Comparison of ENCODE assay signal across 20 mouse cellular contexts in the genomic region with DNA sequence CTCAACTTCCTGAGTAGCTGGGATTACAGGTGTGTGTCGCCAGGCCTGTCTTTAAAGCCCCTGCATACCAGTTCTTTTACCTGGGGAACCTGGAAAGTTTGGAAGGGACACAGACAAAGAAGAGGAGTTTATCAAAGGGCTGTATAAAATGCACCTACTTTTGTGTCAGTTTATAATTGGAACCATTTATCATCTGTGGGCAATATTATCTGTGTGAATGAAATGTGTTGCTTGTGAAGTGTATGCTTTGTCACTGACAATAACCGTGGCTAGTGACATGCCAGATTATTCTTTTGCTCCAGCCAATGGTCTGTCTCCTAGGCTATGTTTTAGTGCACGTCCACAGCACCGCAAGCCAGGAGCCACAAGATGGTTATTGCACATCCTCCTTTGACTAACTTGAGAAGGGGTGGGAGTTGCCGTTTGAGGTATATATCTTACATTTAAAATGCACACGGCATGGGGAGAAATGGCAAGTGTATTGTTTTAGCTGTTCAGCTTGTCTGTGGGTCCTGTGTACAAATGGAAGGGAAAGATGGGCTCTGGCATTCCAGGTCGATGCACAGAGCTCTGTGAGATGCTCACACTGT. TPM values are rescaled to one million over a fixed set of nuclear protein-coding genes. Genes with fewer than 3 reads are reported as not detected.
A peak's percentile ranks its signal among the peaks of the same experiment; 100 is the strongest.
DNase-seq lines count a peak whose midpoint lies in the region; ATAC-seq and TF ChIP-seq lines count a peak whose summit lies in the region.
"Had no signal": no experiment of that assay in that cellular context is flagged by ENCODE, and none has a peak within 500 bp of the region (broad histone marks: within the 10 kb centered on the region; RNA-seq: fewer than 3 reads in every experiment).

No protein-coding gene starts in this region.

- H3K27ac ChIP-seq in lung, postnatal 0 days (ENCODE audit: low read length) = 0 out of 2 replicates have a peak overlapping the region, but pooled peaks have one; percentile 20
- peak overlapping the region; percentile 50 for H3K27ac ChIP-seq in bone marrow macrophage, adult 2 months (ENCODE audit: insufficient read depth, low read depth, low read length)
- no peak overlapping the region for H3K27ac ChIP-seq in midbrain, embryonic 13.5 days
- H3K27ac ChIP-seq: limb, embryonic 10.5 days had no signal

- TF ChIP-seq CTCF in lung, postnatal 0 days (IDR thresholded peaks at IDR 0.05) = no peak
- TF ChIP-seq CTCF in bone marrow macrophage, adult 2 months (IDR thresholded peaks at IDR 0.05; ENCODE audit: low read depth, low read length) = no peak

- H3K4me1 ChIP-seq in lung, postnatal 0 days (ENCODE audit: insufficient read depth, low read depth, low read length) = peaks cover 11% of the 10 kb centered on the region
- peaks cover 69% of the 10 kb centered on the region for H3K4me1 ChIP-seq in bone marrow macrophage, adult 2 months (ENCODE audit: control insufficient read depth, insufficient read depth, low read length)
- H3K4me1 ChIP-seq in midbrain, embryonic 13.5 days (replicated peaks) = 0 out of 2 replicates have a peak, but pooled peaks cover 3% of the 10 kb centered on the region

- no peak for TF ChIP-seq EP300 in lung, postnatal 0 days (IDR thresholded peaks at IDR 0.05)

- no peaks in the 10 kb centered on the region; the same call in 1 of the 2 replicates for H3K36me3 ChIP-seq in lung, postnatal 0 days (ENCODE audit: insufficient read depth, low read length)
- H3K36me3 ChIP-seq in midbrain, embryonic 13.5 days = 0 out of 2 replicates have a peak, but pooled peaks cover 2% of the 10 kb centered on the region

- ATAC-seq in lung, postnatal 0 days = no peak
- peak; percentile 2 for ATAC-seq in CD4-positive, CD25-positive, alpha-beta regulatory T cell, adult 4 months
- ATAC-seq in megakaryocyte, adult 5-6 weeks (ENCODE audit: poor library complexity, severe bottlenecking) = peak; percentile 31; the same call in 1 of the 2 replicates
- no peak for ATAC-seq in midbrain, embryonic 13.5 days
- ATAC-seq: hindbrain, embryonic 16.5 days; Patski had no signal

- no peaks in the 10 kb centered on the region for H3K27me3 ChIP-seq in lung, postnatal 0 days (replicated peaks; ENCODE audit: insufficient read depth, low read length)
- no peaks in the 10 kb centered on the region for H3K27me3 ChIP-seq in midbrain, embryonic 13.5 days
- H3K27me3 ChIP-seq: Patski had no signal

- 75% methylated on average over 7 of the region's 7 CpGs for WGBS in lung, postnatal 0 days
- WGBS in midbrain, embryonic 13.5 days = 90% methylated on average over 7 of the region's 7 CpGs

- DNase-seq in lung, postnatal 0 days (ENCODE audit: low spot score) = no peak
- no peak for DNase-seq in lung, adult 18-20 months
- no peak for DNase-seq in gastrocnemius, adult 18-20 months (ENCODE audit: low spot score)
- DNase-seq: cerebellum, adult 11-12 months; kidney, adult 9 months; layer of hippocampus, postnatal 36 days; lung, embryonic 14.5 days; right cerebral cortex, postnatal 14 days had no signal

- H3K9ac ChIP-seq in lung, postnatal 0 days (replicated peaks; ENCODE audit: low read depth) = no peak overlapping the region
- no peak overlapping the region for H3K9ac ChIP-seq in midbrain, embryonic 13.5 days (replicated peaks)
- H3K9ac ChIP-seq: lung, embryonic 14.5 days had no signal

- no peak overlapping the region for H3K4me2 ChIP-seq in lung, postnatal 0 days (replicated peaks; ENCODE audit: low read depth, low read length)
- no peak overlapping the region for H3K4me2 ChIP-seq in midbrain, embryonic 13.5 days (replicated peaks)
- H3K4me2 ChIP-seq: lung, embryonic 14.5 days had no signal

- H3K4me3 ChIP-seq in lung, postnatal 0 days (ENCODE audit: low read depth, low read length) = no peak overlapping the region
- H3K4me3 ChIP-seq in bone marrow macrophage, adult 2 months (ENCODE audit: insufficient read depth, low read length) = no peak overlapping the region
- H3K4me3 ChIP-seq in midbrain, embryonic 13.5 days (replicated peaks) = no peak overlapping the region
- H3K4me3 ChIP-seq: limb, embryonic 10.5 days; myocyte had no signal

- no peaks in the 10 kb centered on the region for H3K9me3 ChIP-seq in lung, postnatal 0 days (ENCODE audit: low read length)
- H3K9me3 ChIP-seq in midbrain, embryonic 13.5 days = no peaks in the 10 kb centered on the region
- H3K9me3 ChIP-seq: limb, embryonic 10.5 days had no signal

- TF ChIP-seq POLR2A in bone marrow macrophage, adult 2 months (IDR thresholded peaks at IDR 0.05; ENCODE audit: borderline replicate concordance, low read depth, low read length) = no peak

RNA-seq across cellular contexts. Expression of a gene that starts 8.1 kb away (rescaled TPM):
- 62.1 and 62.2 TPM in 2 replicates for polyA plus RNA-seq in lung, postnatal 0 days (2015; fragmentation: Nextera tagmentation; extraction: Ambion mirVana)
- 100 to 1,000 TPM; 158 to 204 TPM for polyA plus RNA-seq in CD4-positive, CD25-positive, alpha-beta regulatory T cell, adult 4 months (2017; shearing (Covaris generic))
- 95.8 and 102 TPM in 2 replicates for polyA plus RNA-seq in bone marrow macrophage, adult 2 months (2012; ENCODE audit: insufficient read depth, insufficient read length, missing spikeins)
- total RNA-seq in megakaryocyte, adult 5-6 weeks (2015) = 68.7 and 72.3 TPM in 2 replicates
- 117 and 130 TPM in 2 replicates for total RNA-seq in megakaryocyte, adult 5-6 weeks (2017)
- polyA plus RNA-seq in midbrain, embryonic 13.5 days (2015; fragmentation: Nextera tagmentation; extraction: Ambion mirVana) = 15.9 and 16.4 TPM in 2 replicates
- 10 to 100 TPM; 36.3 to 46.3 TPM for total RNA-seq in gastrocnemius, adult 18-20 months (2021)

RNA-seq across cellular contexts. Expression of a gene that starts 23.7 kb away (rescaled TPM):
- polyA plus RNA-seq in lung, postnatal 0 days (2015; fragmentation: Nextera tagmentation; extraction: Ambion mirVana) = 0.11 and 0.21 TPM in 2 replicates
- under 1 TPM in 1 of 2 experiments, not detected in 1; 0.16 TPM for polyA plus RNA-seq in CD4-positive, CD25-positive, alpha-beta regulatory T cell, adult 4 months (2017; shearing (Covaris generic))
- polyA plus RNA-seq in bone marrow macrophage, adult 2 months (2012; ENCODE audit: insufficient read depth, insufficient read length, missing spikeins) = not detected in 2 replicates
- total RNA-seq in megakaryocyte, adult 5-6 weeks (2015) = 0.14 TPM in 1 of 2 replicates, not detected in the other
- total RNA-seq in megakaryocyte, adult 5-6 weeks (2017) = not detected in 2 replicates
- not detected in 2 replicates for polyA plus RNA-seq in midbrain, embryonic 13.5 days (2015; fragmentation: Nextera tagmentation; extraction: Ambion mirVana)
- not detected for total RNA-seq in gastrocnemius, adult 18-20 months (2021)
- total RNA-seq: layer of hippocampus, postnatal 36 days had no signal
- polyA plus RNA-seq: cortical plate, adult 2 months; forebrain, embryonic 11.5 days; frontal cortex, adult 2 months; heart, embryonic 16.5 days; hindbrain, embryonic 16.5 days; limb, embryonic 10.5 days; lung, embryonic 14.5 days had no signal

Comparison
In these comparisons a context has a peak if more than half of its experiments do, and no peak if none do; other contexts are left out.
1. ATAC-seq: peak in CD4-positive, CD25-positive, alpha-beta regulatory T cell, adult 4 months (single experiment) and megakaryocyte, adult 5-6 weeks (single experiment); none in lung, postnatal 0 days (single experiment) and midbrain, embryonic 13.5 days (single experiment).